Mouse (Mus musculus) hindlimb bud, embryonic 11.5 days (tissue): ENCODE measurements around the gene Spink2.
"Not testable (repeated sequence)": the region's sequence is repeated elsewhere in the genome, so short reads cannot be mapped to it uniquely, and the experiment has no call there.

ENCODE experiments used
- DNase-seq: peaks from one replicate; pipeline ENCODE4 v3.0.0-alpha.2; 2012; ENCODE audit warnings: low read depth, low spot score; ENCODE audit errors: extremely low spot score

Spink2 gene

GRCm38 (mm10) chr5:77211236-77211635 is at the start of gene Spink2:
Gene Spink2, minus strand, starts transcription at chr5:77211471.
- DNase-seq = no peak

- no peak for DNase-seq
These were observed 48.9 kb upstream of the Spink2 start for GRCm38 (mm10) chr5:77260141-77260540.

GRCm38 (mm10) chr5:77259315-77259714 is 48.0 kb upstream of the Spink2 start:
- no peak for DNase-seq

GRCm38 (mm10) chr5:77257603-77258002 is 46.3 kb upstream of the Spink2 start:
- no peak for DNase-seq

- DNase-seq = no peak
These were observed 43.1 kb upstream of the Spink2 start for GRCm38 (mm10) chr5:77254402-77254801.

GRCm38 (mm10) chr5:77253154-77253553 is 41.9 kb upstream of the Spink2 start:
- no peak for DNase-seq

GRCm38 (mm10) chr5:77252115-77252827 is 41.0 kb upstream of the Spink2 start:
- DNase-seq = no peak

- DNase-seq = no peak
These were observed 40.4 kb upstream of the Spink2 start for GRCm38 (mm10) chr5:77251656-77252055.

GRCm38 (mm10) chr5:77250083-77250482 is 38.8 kb upstream of the Spink2 start:
- DNase-seq = no peak

GRCm38 (mm10) chr5:77245787-77246671 is 34.8 kb upstream of the Spink2 start:
- DNase-seq = no peak

- DNase-seq = no peak
These were observed 34.2 kb upstream of the Spink2 start for GRCm38 (mm10) chr5:77245463-77245786.

GRCm38 (mm10) chr5:77244331-77244987 is 33.2 kb upstream of the Spink2 start:
- no peak for DNase-seq

GRCm38 (mm10) chr5:77237104-77237503 is 25.8 kb upstream of the Spink2 start:
- no peak for DNase-seq

- DNase-seq = no peak
These were observed 23.6 kb upstream of the Spink2 start for GRCm38 (mm10) chr5:77234921-77235320.

- DNase-seq = not testable (repeated sequence)
These were observed 20.6 kb upstream of the Spink2 start for GRCm38 (mm10) chr5:77231863-77232262.

GRCm38 (mm10) chr5:77228986-77229385 is 17.7 kb upstream of the Spink2 start:
- DNase-seq = no peak

GRCm38 (mm10) chr5:77223043-77223975 is 12.0 kb upstream of the Spink2 start:
- no peak for DNase-seq

GRCm38 (mm10) chr5:77217724-77218123 is 6.5 kb upstream of the Spink2 start:
- no peak for DNase-seq

- DNase-seq = peak; percentile 68
These were observed 5.9 kb upstream of the Spink2 start for GRCm38 (mm10) chr5:77217211-77217610.

GRCm38 (mm10) chr5:77206134-77206533 is 5.1 kb downstream of the Spink2 start:
- no peak for DNase-seq

- no peak for DNase-seq
These were observed 9.0 kb downstream of the Spink2 start for GRCm38 (mm10) chr5:77202238-77202637.
